Mouse (Mus musculus) cerebellum, adult 2 months (tissue): ENCODE results near the gene Kctd5.

ENCODE experiments used
- CTCF ChIP-seq: fragments of 200-500 bp; IDR thresholded peaks from 2 replicates; pipeline ENCODE4 v1.5.1; 2011; ENCODE audit warnings: low read depth, mild to moderate bottlenecking, control low read depth, low read length, moderate library complexity, borderline replicate concordance; ENCODE audit not compliant: insufficient read depth
- POLR2A ChIP-seq: fragments of 200-500 bp; IDR thresholded peaks from 2 replicates; pipeline ENCODE4 v1.6.1; 2011; ENCODE audit warnings: low read length, control low read depth, borderline replicate concordance; ENCODE audit not compliant: insufficient read depth

DNA sequence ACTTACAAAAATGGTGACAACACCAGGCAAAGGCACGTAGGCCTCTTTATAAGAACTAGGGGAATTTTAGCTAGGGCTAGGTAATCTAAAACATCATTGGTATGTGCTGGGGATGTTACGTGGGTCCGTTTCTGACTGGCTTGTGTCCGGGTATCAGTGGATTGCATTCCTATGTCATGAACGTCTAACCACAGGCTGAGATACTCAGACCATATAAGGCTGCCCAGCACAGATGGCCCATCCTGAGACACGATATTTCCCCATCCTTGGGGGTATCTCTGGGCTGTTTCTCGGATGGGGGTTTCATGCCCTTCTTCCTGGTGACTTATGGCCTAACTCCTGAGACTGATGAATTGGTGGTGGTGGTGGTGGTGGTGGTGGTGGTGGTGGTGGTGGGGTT lies 38.2 kb downstream of the Kctd5 start:
- TF ChIP-seq POLR2A (no peak), CTCF (no peak)
